Mouse (Mus musculus): ENCODE data around the gene Tekt2. TPM values are rescaled to one million over a fixed set of nuclear protein-coding genes. Genes with fewer than 3 reads are reported as not detected.

Tekt2 gene
- polyA plus RNA-seq, 1 experiment from 2014 or later, result 2.7 TPM

DNA sequence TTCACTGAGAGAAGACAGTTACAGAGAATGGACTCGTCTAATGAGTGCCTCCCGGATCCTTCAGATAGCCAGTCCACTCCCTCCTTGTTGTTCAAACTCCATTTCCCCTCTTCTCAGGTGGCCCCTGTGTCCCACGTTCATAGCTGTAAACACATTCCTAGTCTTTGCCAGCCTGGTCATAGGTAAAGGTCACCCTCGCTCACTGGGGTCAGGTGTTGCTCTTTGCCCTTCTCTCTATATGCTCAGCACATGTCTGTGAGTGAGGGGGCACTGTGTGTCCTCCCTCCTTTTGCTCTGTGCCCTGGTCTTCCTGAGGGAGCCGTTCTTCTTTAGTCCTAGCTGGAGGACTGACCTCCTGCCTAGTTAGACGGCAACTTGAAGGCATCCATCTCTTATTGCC, 5.7 kb downstream of the Tekt2 start:
- H3K4me1 ChIP-seq (replicated peaks), result peaks cover 23% of the 10 kb centered on the region
- DNase-seq (ENCODE audit: low spot score), result no peak
- 89% methylated on average over 6 of the region's 6 CpGs for WGBS
- H3K9me3 ChIP-seq, result no peaks in the 10 kb centered on the region
- H3K27me3 ChIP-seq (ENCODE audit: insufficient read depth, poor library complexity, severe bottlenecking), result peaks cover 28% of the 10 kb centered on the region
- no peak overlapping the region for H3K4me3 ChIP-seq
- no peak overlapping the region for H3K27ac ChIP-seq
- peaks cover 53% of the 10 kb centered on the region for H3K36me3 ChIP-seq

- H3K27ac ChIP-seq, result no peak overlapping the region
- H3K4me1 ChIP-seq (replicated peaks), result peaks cover 33% of the 10 kb centered on the region
- DNase-seq (ENCODE audit: low spot score), result no peak
- peaks cover 59% of the 10 kb centered on the region for H3K36me3 ChIP-seq
- no peaks in the 10 kb centered on the region for H3K27me3 ChIP-seq (ENCODE audit: insufficient read depth, poor library complexity, severe bottlenecking)
- WGBS, result 93% methylated on average over 13 of the region's 13 CpGs
- no peak overlapping the region for H3K4me3 ChIP-seq
- H3K9me3 ChIP-seq, result no peaks in the 10 kb centered on the region
Measured at GRCm38 (mm10) chr4:126316443-126317040, 8.9 kb downstream of the Tekt2 start.

- peaks cover 32% of the 10 kb centered on the region for H3K4me1 ChIP-seq (replicated peaks)
- H3K36me3 ChIP-seq, result peaks cover 59% of the 10 kb centered on the region
- no peaks in the 10 kb centered on the region for H3K27me3 ChIP-seq (ENCODE audit: insufficient read depth, poor library complexity, severe bottlenecking)
- no peaks in the 10 kb centered on the region for H3K9me3 ChIP-seq
- H3K4me3 ChIP-seq, result no peak overlapping the region
- H3K27ac ChIP-seq, result no peak overlapping the region
- DNase-seq (ENCODE audit: low spot score), result no peak
- 55% methylated on average over 5 of the region's 5 CpGs for WGBS
Measured at GRCm38 (mm10) chr4:126315931-126316330, 9.6 kb downstream of the Tekt2 start.

GRCm38 (mm10) chr4:126314393-126314792, 11.1 kb downstream of the Tekt2 start:
- Histone ChIP-seq H3K27me3 (ENCODE audit: insufficient read depth, poor library complexity, severe bottlenecking) (peaks cover 3% of the 10 kb centered on the region; the same call in 1 of the 2 replicates), H3K4me3 (no peak overlapping the region), H3K4me1 (replicated peaks) (peaks cover 31% of the 10 kb centered on the region), H3K9me3 (no peaks in the 10 kb centered on the region), H3K27ac (no peak overlapping the region), H3K36me3 (peaks cover 52% of the 10 kb centered on the region)
- DNase-seq (ENCODE audit: low spot score), result peak; percentile 46
- WGBS, result 48% methylated on average over 10 of the region's 10 CpGs

DNA sequence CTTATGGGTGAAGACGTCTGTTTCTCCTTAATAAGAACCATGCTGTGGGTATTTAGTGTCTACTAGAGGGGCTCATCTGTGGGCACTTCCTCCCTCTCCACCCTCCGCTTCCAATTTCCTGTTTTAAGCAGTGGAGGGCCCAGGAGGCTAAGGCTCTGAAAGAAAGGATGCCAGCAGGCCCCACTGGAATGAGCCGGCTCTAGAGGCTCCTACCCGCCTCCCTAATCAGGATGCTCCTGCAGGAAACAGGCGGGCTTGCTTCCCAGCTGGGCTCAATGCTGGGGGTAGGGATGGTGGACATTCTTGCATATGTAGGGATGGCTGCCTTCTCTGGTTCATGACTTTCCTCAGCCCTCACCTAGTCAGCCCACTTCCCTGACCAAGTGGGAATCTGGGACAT, 12.3 kb downstream of the Tekt2 start:
- DNase-seq (ENCODE audit: low spot score), result peak; percentile 19
- peaks cover 12% of the 10 kb centered on the region for H3K27me3 ChIP-seq (ENCODE audit: insufficient read depth, poor library complexity, severe bottlenecking)
- no peaks in the 10 kb centered on the region for H3K9me3 ChIP-seq
- no peak overlapping the region for H3K4me3 ChIP-seq
- peaks cover 40% of the 10 kb centered on the region for H3K36me3 ChIP-seq
- H3K27ac ChIP-seq, result peak overlapping the region; percentile 41
- WGBS, result 41% methylated on average over 5 of the region's 5 CpGs
- H3K4me1 ChIP-seq (replicated peaks), result peaks cover 35% of the 10 kb centered on the region

GRCm38 (mm10) chr4:126311566-126312200, 13.8 kb downstream of the Tekt2 start:
- no peak for DNase-seq (ENCODE audit: low spot score)
- no peak overlapping the region for H3K27ac ChIP-seq
- peaks cover 35% of the 10 kb centered on the region for H3K4me1 ChIP-seq (replicated peaks)
- H3K4me3 ChIP-seq, result no peak overlapping the region
- H3K9me3 ChIP-seq, result no peaks in the 10 kb centered on the region
- peaks cover 25% of the 10 kb centered on the region for H3K36me3 ChIP-seq
- WGBS, result 89% methylated on average over 16 of the region's 16 CpGs
- peaks cover 12% of the 10 kb centered on the region for H3K27me3 ChIP-seq (ENCODE audit: insufficient read depth, poor library complexity, severe bottlenecking)

GRCm38 (mm10) chr4:126310344-126310743, 15.1 kb downstream of the Tekt2 start:
- whole genome bisulfite sequencing, result 77% methylated on average over 7 of the region's 7 CpGs
- Histone ChIP-seq H3K36me3 (peaks cover 12% of the 10 kb centered on the region), H3K27ac (peak overlapping the region; percentile 2; the same call in 1 of the 2 replicates), H3K4me1 (replicated peaks) (peaks cover 35% of the 10 kb centered on the region), H3K4me3 (no peak overlapping the region), H3K27me3 (ENCODE audit: insufficient read depth, poor library complexity, severe bottlenecking) (peaks cover 12% of the 10 kb centered on the region), H3K9me3 (peaks cover 5% of the 10 kb centered on the region)
- no peak for DNase-seq (ENCODE audit: low spot score)

GRCm38 (mm10) chr4:126309922-126310309, 15.6 kb downstream of the Tekt2 start:
- DNase-seq (ENCODE audit: low spot score), result peak; percentile 93
- H3K27ac ChIP-seq, result peak overlapping the region; percentile 60
- peaks cover 12% of the 10 kb centered on the region for H3K27me3 ChIP-seq (ENCODE audit: insufficient read depth, poor library complexity, severe bottlenecking)
- 1% methylated on average over 7 of the region's 7 CpGs for WGBS
- peaks cover 7% of the 10 kb centered on the region for H3K36me3 ChIP-seq
- H3K4me1 ChIP-seq (replicated peaks), result peaks cover 35% of the 10 kb centered on the region
- H3K4me3 ChIP-seq, result peak overlapping the region; percentile 42
- peaks cover 5% of the 10 kb centered on the region for H3K9me3 ChIP-seq

GRCm38 (mm10) chr4:126309211-126309921, 16.1 kb downstream of the Tekt2 start:
- peaks cover 31% of the 10 kb centered on the region for H3K4me1 ChIP-seq (replicated peaks)
- H3K9me3 ChIP-seq, result peaks cover 5% of the 10 kb centered on the region
- peak overlapping the region; percentile 42 for H3K4me3 ChIP-seq
- DNase-seq (ENCODE audit: low spot score), result no peak
- H3K27ac ChIP-seq, result peak overlapping the region; percentile 60
- peaks cover 2% of the 10 kb centered on the region; the same call in 1 of the 2 replicates for H3K36me3 ChIP-seq
- H3K27me3 ChIP-seq (ENCODE audit: insufficient read depth, poor library complexity, severe bottlenecking), result peaks cover 14% of the 10 kb centered on the region
- WGBS, result 16% methylated on average over 20 of the region's 20 CpGs

- Histone ChIP-seq H3K4me1 (replicated peaks) (peaks cover 21% of the 10 kb centered on the region), H3K9me3 (peaks cover 5% of the 10 kb centered on the region), H3K4me3 (no peak overlapping the region), H3K27me3 (ENCODE audit: insufficient read depth, poor library complexity, severe bottlenecking) (peaks cover 39% of the 10 kb centered on the region), H3K27ac (no peak overlapping the region), H3K36me3 (no peaks in the 10 kb centered on the region)
- WGBS, result 15% methylated on average over 2 of the region's 2 CpGs
- no peak for DNase-seq (ENCODE audit: low spot score)
Measured at GRCm38 (mm10) chr4:126306827-126307226, 18.7 kb downstream of the Tekt2 start.

GRCm38 (mm10) chr4:126306058-126306457, 19.4 kb downstream of the Tekt2 start:
- peaks cover 47% of the 10 kb centered on the region for H3K27me3 ChIP-seq (ENCODE audit: insufficient read depth, poor library complexity, severe bottlenecking)
- H3K9me3 ChIP-seq, result peaks cover 5% of the 10 kb centered on the region
- H3K4me1 ChIP-seq (replicated peaks), result peaks cover 28% of the 10 kb centered on the region
- no peak overlapping the region for H3K4me3 ChIP-seq
- H3K27ac ChIP-seq, result no peak overlapping the region
- no peak for DNase-seq (ENCODE audit: low spot score)
- H3K36me3 ChIP-seq, result no peaks in the 10 kb centered on the region
- 88% methylated on average over 6 of the region's 6 CpGs for WGBS

GRCm38 (mm10) chr4:126305428-126305827, 20.1 kb downstream of the Tekt2 start:
- Histone ChIP-seq H3K27ac (no peak overlapping the region), H3K27me3 (ENCODE audit: insufficient read depth, poor library complexity, severe bottlenecking) (peaks cover 53% of the 10 kb centered on the region), H3K4me3 (no peak overlapping the region), H3K9me3 (peaks cover 5% of the 10 kb centered on the region), H3K4me1 (replicated peaks) (peaks cover 32% of the 10 kb centered on the region), H3K36me3 (no peaks in the 10 kb centered on the region)
- WGBS, result 92% methylated on average over 1 of the region's 1 CpGs
- no peak for DNase-seq (ENCODE audit: low spot score)

- Histone ChIP-seq H3K27ac (no peak overlapping the region), H3K4me3 (no peak overlapping the region), H3K4me1 (replicated peaks) (peaks cover 24% of the 10 kb centered on the region), H3K9me3 (peaks cover 8% of the 10 kb centered on the region), H3K27me3 (ENCODE audit: insufficient read depth, poor library complexity, severe bottlenecking) (peaks cover 60% of the 10 kb centered on the region), H3K36me3 (no peaks in the 10 kb centered on the region)
- no peak for DNase-seq (ENCODE audit: low spot score)
- 61% methylated on average over 4 of the region's 4 CpGs for WGBS
Measured at GRCm38 (mm10) chr4:126303877-126304276, 21.6 kb downstream of the Tekt2 start.
